Mouse (Mus musculus): Measurements from ENCODE around the gene Myo18b. TPM values are rescaled to one million over a fixed set of nuclear protein-coding genes. Genes with fewer than 3 reads are reported as not detected.
A peak's percentile ranks its signal among the peaks of the same experiment; 100 is the strongest.

The Myo18b gene
- polyA plus RNA-seq, 1 experiment from 2014 or later = 1.8 TPM

DNA sequence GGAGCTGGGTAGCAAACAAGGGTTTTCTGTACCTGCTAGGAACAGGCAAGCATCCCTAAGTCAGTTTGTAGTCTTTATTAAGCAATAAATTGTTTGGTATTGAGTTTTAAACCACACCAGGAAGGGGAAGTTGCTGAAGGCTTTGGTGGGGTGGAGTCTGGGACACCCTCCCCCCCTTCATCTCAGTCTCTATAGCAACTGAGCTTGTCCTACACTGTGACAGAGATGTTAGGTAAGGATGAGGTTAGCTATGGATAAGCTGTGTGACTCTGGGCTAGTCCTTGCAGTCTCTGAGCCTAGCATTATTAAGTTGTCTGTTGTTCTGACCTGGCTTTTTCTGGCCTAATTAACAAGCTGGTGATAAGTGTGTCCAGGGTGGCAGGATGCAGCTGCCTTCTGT, 254.4 kb downstream of the Myo18b start:
- ATAC-seq (ENCODE audit: low FRiP score, low read depth) = no peak
- no peak overlapping the region for H3K4me3 ChIP-seq
- no peak overlapping the region for H3K9ac ChIP-seq (replicated peaks)
- H3K36me3 ChIP-seq = no peaks in the 10 kb centered on the region
- H3K27me3 ChIP-seq = peaks cover 20% of the 10 kb centered on the region
- H3K4me2 ChIP-seq (replicated peaks) = no peak overlapping the region
- peaks cover 4% of the 10 kb centered on the region; the same call in 1 of the 2 replicates for H3K9me3 ChIP-seq
- H3K4me1 ChIP-seq = peaks cover 17% of the 10 kb centered on the region
- no peak overlapping the region for H3K27ac ChIP-seq (replicated peaks)

DNA sequence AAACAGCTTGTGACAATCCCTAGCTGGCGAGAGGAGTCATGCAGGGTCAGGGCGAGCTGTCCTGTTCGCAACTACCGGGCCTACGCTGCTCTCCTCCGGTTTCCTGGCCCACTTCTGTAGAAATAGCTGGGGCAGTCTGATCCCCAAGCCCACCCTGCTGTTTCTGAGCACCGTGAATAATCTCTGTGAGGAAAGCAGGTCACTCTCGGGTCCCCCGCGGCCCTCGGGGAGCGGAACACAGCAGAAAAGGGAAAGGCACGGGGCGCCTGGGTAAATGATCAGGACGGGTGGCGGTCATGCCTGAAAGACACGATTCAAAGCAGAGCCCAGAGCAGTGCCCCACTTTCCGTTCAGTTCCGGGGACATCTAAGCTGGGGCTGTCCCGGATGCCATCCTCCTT, 255.0 kb downstream of the Myo18b start:
- Histone ChIP-seq H3K9me3 (peaks cover 4% of the 10 kb centered on the region; the same call in 1 of the 2 replicates), H3K4me1 (peaks cover 17% of the 10 kb centered on the region), H3K9ac (replicated peaks) (no peak overlapping the region), H3K27ac (replicated peaks) (no peak overlapping the region; the same call in 1 of the 2 replicates), H3K4me2 (replicated peaks) (peak overlapping the region; percentile 34), H3K4me3 (peak overlapping the region; percentile 9; the same call in 1 of the 2 replicates), H3K36me3 (no peaks in the 10 kb centered on the region), H3K27me3 (peaks cover 20% of the 10 kb centered on the region)
- no peak; the same call in 1 of the 2 replicates for ATAC-seq (ENCODE audit: low FRiP score, low read depth)
- WGBS = 14% methylated on average over 20 of the region's 20 CpGs

DNA sequence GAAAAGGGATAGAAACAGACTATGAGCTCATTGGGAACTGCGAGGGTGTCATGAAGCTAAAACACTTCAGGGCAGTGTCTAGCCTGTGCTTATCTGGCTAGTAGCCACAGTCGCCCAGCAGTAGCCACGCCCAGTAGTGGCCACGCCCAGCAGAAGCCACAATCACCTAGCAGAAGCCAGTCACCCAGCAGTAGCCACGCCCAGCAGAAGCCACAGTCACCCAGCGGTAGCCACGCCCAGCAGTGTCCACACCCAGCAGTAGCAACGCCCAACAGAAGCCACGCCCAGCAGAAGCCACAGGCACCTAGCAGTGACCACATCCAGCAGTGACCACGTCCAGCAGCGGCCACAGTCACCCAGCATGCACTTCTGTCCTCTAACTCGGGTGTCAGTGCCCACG, 255.5 kb downstream of the Myo18b start:
- WGBS = 13% methylated on average over 13 of the region's 13 CpGs
- peak overlapping the region; percentile 34 for H3K4me2 ChIP-seq (replicated peaks)
- no peak overlapping the region for H3K27ac ChIP-seq (replicated peaks)
- H3K4me3 ChIP-seq = 0 out of 2 replicates have a peak overlapping the region, but pooled peaks have one; percentile 9
- peaks cover 3% of the 10 kb centered on the region; the same call in 1 of the 2 replicates for H3K9me3 ChIP-seq
- H3K27me3 ChIP-seq = peaks cover 20% of the 10 kb centered on the region
- H3K36me3 ChIP-seq = no peaks in the 10 kb centered on the region
- ATAC-seq (ENCODE audit: low FRiP score, low read depth) = no peak
- H3K9ac ChIP-seq (replicated peaks) = no peak overlapping the region
- peaks cover 17% of the 10 kb centered on the region for H3K4me1 ChIP-seq

Other genes starting within 250 kb of the Myo18b start
- gene Grk3, start 119.4 kb upstream of the Myo18b start, polyA plus RNA-seq (2016; fragmentation: Nextera tagmentation; extraction: Ambion mirVana) = 10.4 and 10.6 TPM in 2 replicates
- gene Crybb2, start 173.8 kb upstream of the Myo18b start, polyA plus RNA-seq (2016; fragmentation: Nextera tagmentation; extraction: Ambion mirVana) = not detected in 2 replicates
- gene Crybb3, start 185.2 kb upstream of the Myo18b start, polyA plus RNA-seq (2016; fragmentation: Nextera tagmentation; extraction: Ambion mirVana) = 0.24 TPM in 1 of 2 replicates, not detected in the other